Mouse (Mus musculus) forebrain, embryonic 13.5 days (tissue): Measurements from ENCODE around the gene Ttc39b. TPM values are rescaled to one million over a fixed set of nuclear protein-coding genes. Genes with fewer than 3 reads are reported as not detected.

Experiments used
- ATAC-seq: fragments of 200-750 bp; cut with Nextera tagmentation; 2 replicates; pipeline ENCODE4 v1.8.0; 2017
- H3K27ac ChIP-seq: fragments of 300-500 bp; sonication (generic); 2 replicates; pipeline ENCODE4 v1.5.1; 2015; ENCODE audit warnings: inconsistent platforms, mild to moderate bottlenecking, moderate library complexity
- H3K27me3 ChIP-seq: fragments of 300-500 bp; sonication (generic); 2 replicates; pipeline ENCODE4 v1.6.1; 2015; ENCODE audit warnings: mild to moderate bottlenecking, inconsistent platforms
- H3K36me3 ChIP-seq: fragments of 300-500 bp; sonication (generic); 2 replicates; pipeline ENCODE4 v1.6.1; 2015; ENCODE audit warnings: mild to moderate bottlenecking, inconsistent platforms; ENCODE audit not compliant: poor library complexity, severe bottlenecking
- H3K4me1 ChIP-seq: fragments of 300-500 bp; sonication (generic); 2 replicates; pipeline ENCODE4 v1.6.1; 2015; ENCODE audit warnings: inconsistent platforms
- H3K4me2 ChIP-seq: fragments of 300-500 bp; sonication (generic); 2 replicates; pipeline ENCODE4 v1.6.1; 2015; ENCODE audit warnings: inconsistent platforms, mild to moderate bottlenecking, moderate library complexity
- H3K4me3 ChIP-seq: fragments of 300-500 bp; sonication (generic); 2 replicates; pipeline ENCODE4 v1.5.1; 2015; ENCODE audit warnings: mild to moderate bottlenecking, inconsistent platforms
- H3K9ac ChIP-seq: fragments of 300-500 bp; sonication (generic); 2 replicates; pipeline ENCODE4 v1.6.1; 2015; ENCODE audit warnings: mild to moderate bottlenecking, inconsistent platforms
- H3K9me3 ChIP-seq: fragments of 300-500 bp; sonication (generic); replicated peaks from 2 replicates; pipeline ENCODE4 v1.6.1; 2016; ENCODE audit warnings: inconsistent platforms
- WGBS: fragments of 180-500 bp; shearing (Covaris S2); methylation state at CpG from one replicate; pipeline ENCODE4 v1.1.7; 2015; 5-methylcytosine and 5-hydroxymethylcytosine counted together
- polyA plus RNA-seq: library from polyadenylated mRNA; unstranded; fragments of >200 nt; fragmentation: Nextera tagmentation; extraction: Ambion mirVana; gene quantifications from 2 replicates; pipeline ENCODE4 v1.2.1, GENCODE M21; 2015

The Ttc39b gene
- polyA plus RNA-seq, 1 experiment from 2014 or later: 12.8 TPM

- no peak for ATAC-seq
- Histone ChIP-seq H3K9me3 (no peaks in the 10 kb centered on the region), H3K4me3 (no peak overlapping the region), H3K4me1 (peaks cover 24% of the 10 kb centered on the region), H3K27me3 (no peaks in the 10 kb centered on the region), H3K4me2 (no peak overlapping the region), H3K27ac (peak overlapping the region; percentile 92; the same call in 1 of the 2 replicates), H3K36me3 (peaks cover 10% of the 10 kb centered on the region; the same call in 1 of the 2 replicates), H3K9ac (no peak overlapping the region)
- WGBS: 80% methylated on average over 11 of the region's 11 CpGs
Measured at GRCm38 (mm10) chr4:83234739-83235138, 89.3 kb downstream of the Ttc39b start.

- ATAC-seq: no peak
- 95% methylated on average over 7 of the region's 7 CpGs for WGBS
- H3K9me3 ChIP-seq: no peaks in the 10 kb centered on the region
- H3K27ac ChIP-seq: peak overlapping the region; percentile 92
- H3K4me1 ChIP-seq: peaks cover 21% of the 10 kb centered on the region
- peaks cover 10% of the 10 kb centered on the region; the same call in 1 of the 2 replicates for H3K36me3 ChIP-seq
- H3K4me3 ChIP-seq: no peak overlapping the region
- H3K4me2 ChIP-seq: no peak overlapping the region
- no peak overlapping the region for H3K9ac ChIP-seq
- no peaks in the 10 kb centered on the region for H3K27me3 ChIP-seq
Measured at GRCm38 (mm10) chr4:83234132-83234531, 89.9 kb downstream of the Ttc39b start.

GRCm38 (mm10) chr4:83233181-83234123, 90.6 kb downstream of the Ttc39b start:
- WGBS: 76% methylated on average over 22 of the region's 22 CpGs
- H3K4me2 ChIP-seq: peak overlapping the region; percentile 43; the same call in 1 of the 2 replicates
- ATAC-seq: peak; percentile 85
- peak overlapping the region; percentile 92 for H3K27ac ChIP-seq
- peaks cover 17% of the 10 kb centered on the region for H3K4me1 ChIP-seq
- H3K9me3 ChIP-seq: no peaks in the 10 kb centered on the region
- no peaks in the 10 kb centered on the region for H3K27me3 ChIP-seq
- H3K4me3 ChIP-seq: no peak overlapping the region
- H3K9ac ChIP-seq: no peak overlapping the region
- H3K36me3 ChIP-seq: peaks cover 10% of the 10 kb centered on the region; the same call in 1 of the 2 replicates

- peak overlapping the region; percentile 12; the same call in 1 of the 2 replicates for H3K4me3 ChIP-seq
- no peak for ATAC-seq
- peaks cover 10% of the 10 kb centered on the region; the same call in 1 of the 2 replicates for H3K36me3 ChIP-seq
- peaks cover 20% of the 10 kb centered on the region for H3K4me1 ChIP-seq
- H3K27me3 ChIP-seq: no peaks in the 10 kb centered on the region
- H3K9ac ChIP-seq: no peak overlapping the region
- H3K27ac ChIP-seq: peak overlapping the region; percentile 92
- H3K9me3 ChIP-seq: no peaks in the 10 kb centered on the region
- WGBS: 81% methylated on average over 9 of the region's 9 CpGs
- peak overlapping the region; percentile 43 for H3K4me2 ChIP-seq
Measured at GRCm38 (mm10) chr4:83232315-83232880, 91.7 kb downstream of the Ttc39b start.

GRCm38 (mm10) chr4:83228664-83229283, 95.3 kb downstream of the Ttc39b start:
- no peak for ATAC-seq
- no peak overlapping the region for H3K4me2 ChIP-seq
- H3K36me3 ChIP-seq: 0 out of 2 replicates have a peak, but pooled peaks cover 6% of the 10 kb centered on the region
- no peaks in the 10 kb centered on the region for H3K27me3 ChIP-seq
- WGBS: 80% methylated on average over 9 of the region's 9 CpGs
- H3K4me1 ChIP-seq: peaks cover 29% of the 10 kb centered on the region
- no peak overlapping the region for H3K9ac ChIP-seq
- no peak overlapping the region for H3K27ac ChIP-seq
- no peaks in the 10 kb centered on the region for H3K9me3 ChIP-seq
- no peak overlapping the region for H3K4me3 ChIP-seq

- WGBS: 67% methylated on average over 10 of the region's 10 CpGs
- ATAC-seq: peak; percentile 28; the same call in 1 of the 2 replicates
- Histone ChIP-seq H3K4me1 (peaks cover 23% of the 10 kb centered on the region), H3K4me3 (no peak overlapping the region), H3K27ac (no peak overlapping the region), H3K27me3 (no peaks in the 10 kb centered on the region), H3K9ac (no peak overlapping the region), H3K9me3 (no peaks in the 10 kb centered on the region), H3K36me3 (0 out of 2 replicates have a peak, but pooled peaks cover 6% of the 10 kb centered on the region), H3K4me2 (no peak overlapping the region)
Measured at GRCm38 (mm10) chr4:83228073-83228472, 96.0 kb downstream of the Ttc39b start.

GRCm38 (mm10) chr4:83225633-83226360, 98.3 kb downstream of the Ttc39b start:
- H3K9ac ChIP-seq: no peak overlapping the region
- no peak overlapping the region for H3K4me2 ChIP-seq
- H3K27ac ChIP-seq: peak overlapping the region; percentile 36
- H3K4me1 ChIP-seq: peaks cover 17% of the 10 kb centered on the region
- H3K36me3 ChIP-seq: 0 out of 2 replicates have a peak, but pooled peaks cover 6% of the 10 kb centered on the region
- H3K27me3 ChIP-seq: no peaks in the 10 kb centered on the region
- 61% methylated on average over 8 of the region's 8 CpGs for WGBS
- no peak overlapping the region for H3K4me3 ChIP-seq
- H3K9me3 ChIP-seq: no peaks in the 10 kb centered on the region
- peak; percentile 45 for ATAC-seq

- H3K36me3 ChIP-seq: no peaks in the 10 kb centered on the region
- ATAC-seq: no peak
- no peak overlapping the region for H3K27ac ChIP-seq
- H3K9me3 ChIP-seq: no peaks in the 10 kb centered on the region
- no peak overlapping the region for H3K4me3 ChIP-seq
- peaks cover 17% of the 10 kb centered on the region for H3K4me1 ChIP-seq
- H3K27me3 ChIP-seq: no peaks in the 10 kb centered on the region
- WGBS: 49% methylated on average over 5 of the region's 5 CpGs
- H3K9ac ChIP-seq: no peak overlapping the region
- H3K4me2 ChIP-seq: no peak overlapping the region
Measured at GRCm38 (mm10) chr4:83224242-83224641, 99.8 kb downstream of the Ttc39b start.

- Histone ChIP-seq H3K9me3 (no peaks in the 10 kb centered on the region), H3K4me3 (no peak overlapping the region), H3K27me3 (no peaks in the 10 kb centered on the region), H3K4me1 (peaks cover 14% of the 10 kb centered on the region), H3K9ac (no peak overlapping the region), H3K4me2 (no peak overlapping the region), H3K36me3 (no peaks in the 10 kb centered on the region), H3K27ac (no peak overlapping the region)
- WGBS: 89% methylated on average over 5 of the region's 5 CpGs
- ATAC-seq: no peak
Measured at GRCm38 (mm10) chr4:83223197-83223596, 100.9 kb downstream of the Ttc39b start.

- Histone ChIP-seq H3K27ac (no peak overlapping the region), H3K27me3 (no peaks in the 10 kb centered on the region), H3K4me3 (no peak overlapping the region), H3K4me1 (peaks cover 10% of the 10 kb centered on the region), H3K9ac (no peak overlapping the region), H3K36me3 (no peaks in the 10 kb centered on the region), H3K4me2 (no peak overlapping the region), H3K9me3 (no peaks in the 10 kb centered on the region)
- ATAC-seq: no peak
- 85% methylated on average over 13 of the region's 13 CpGs for WGBS
Measured at GRCm38 (mm10) chr4:83220761-83221557, 103.1 kb downstream of the Ttc39b start.

GRCm38 (mm10) chr4:83219253-83219652, 104.8 kb downstream of the Ttc39b start:
- Histone ChIP-seq H3K9me3 (no peaks in the 10 kb centered on the region), H3K4me1 (peaks cover 17% of the 10 kb centered on the region), H3K27me3 (no peaks in the 10 kb centered on the region), H3K36me3 (no peaks in the 10 kb centered on the region), H3K27ac (no peak overlapping the region), H3K4me2 (no peak overlapping the region), H3K9ac (no peak overlapping the region), H3K4me3 (no peak overlapping the region)
- WGBS: 80% methylated on average over 5 of the region's 5 CpGs
- ATAC-seq: no peak
